Mouse (Mus musculus) midbrain, postnatal 0 days (tissue): Measurements from ENCODE around the gene Tmem41b. TPM values are rescaled to one million over a fixed set of nuclear protein-coding genes. Genes with fewer than 3 reads are reported as not detected.
A peak's percentile ranks its signal among the peaks of the same experiment; 100 is the strongest.

Experiments used
- ATAC-seq: fragments of 200-750 bp; cut with Nextera tagmentation; 2 replicates; pipeline ENCODE4 v1.8.0; 2017; ENCODE audit warnings: moderate number of reproducible peaks, mild to moderate bottlenecking, moderate TSS enrichment, moderate library complexity; ENCODE audit not compliant: low FRiP score
- DNase-seq: peaks from one replicate; pipeline ENCODE4 v3.0.0-alpha.2; 2015; ENCODE audit warnings: low spot score
- H3K27ac ChIP-seq: fragments of 300-500 bp; sonication (generic); 2 replicates; pipeline ENCODE4 v1.5.1; 2014; ENCODE audit warnings: low read depth, mild to moderate bottlenecking, low read length, mixed read lengths
- H3K27me3 ChIP-seq: fragments of 300-500 bp; sonication (generic); 2 replicates; pipeline ENCODE4 v1.6.1; 2014; ENCODE audit warnings: low read length, control low read depth, mixed read lengths; ENCODE audit not compliant: insufficient read depth
- H3K36me3 ChIP-seq: fragments of 300-500 bp; sonication (generic); 2 replicates; pipeline ENCODE4 v1.6.1; 2014; ENCODE audit warnings: low read length, control low read depth, mixed read lengths; ENCODE audit not compliant: insufficient read depth
- H3K4me1 ChIP-seq: fragments of 300-500 bp; sonication (generic); 2 replicates; pipeline ENCODE4 v1.6.1; 2014; ENCODE audit warnings: mild to moderate bottlenecking, control low read depth, antibody characterized with exemption, low read length, mixed read lengths; ENCODE audit not compliant: insufficient read depth
- H3K4me2 ChIP-seq: fragments of 300-500 bp; sonication (generic); 2 replicates; pipeline ENCODE4 v1.6.1; 2014; ENCODE audit warnings: low read depth, mild to moderate bottlenecking, low read length, mixed read lengths; ENCODE audit not compliant: poor library complexity, severe bottlenecking
- H3K4me3 ChIP-seq: fragments of 300-500 bp; sonication (generic); 2 replicates; pipeline ENCODE4 v1.5.1; 2014; ENCODE audit warnings: low read depth, mild to moderate bottlenecking, low read length, moderate library complexity
- H3K9ac ChIP-seq: fragments of 300-500 bp; sonication (generic); replicated peaks from 2 replicates; pipeline ENCODE4 v1.6.1; 2014; ENCODE audit warnings: mild to moderate bottlenecking, low read length, moderate library complexity, mixed read lengths; ENCODE audit not compliant: poor library complexity, severe bottlenecking
- H3K9me3 ChIP-seq: fragments of 300-500 bp; sonication (generic); 2 replicates; pipeline ENCODE4 v1.6.1; 2016; ENCODE audit warnings: low read length, control low read depth
- CTCF ChIP-seq: IDR thresholded peaks from 2 replicates; pipeline ENCODE4 v1.5.1; 2016; ENCODE audit warnings: antibody characterized with exemption, mild to moderate bottlenecking
- WGBS: fragments of 180-500 bp; shearing (Covaris S2); extraction: QIAGEN DNeasy Blood & Tissue Kit; methylation state at CpG from one replicate; pipeline ENCODE4 v1.1.7; 2014; 5-methylcytosine and 5-hydroxymethylcytosine counted together
- polyA plus RNA-seq: library from polyadenylated mRNA; unstranded; fragments of >200 nt; fragmentation: Nextera tagmentation; extraction: Ambion mirVana; gene quantifications from 2 replicates; pipeline ENCODE4 v1.2.1, GENCODE M21; 2015
- total RNA-seq: library from RNA; depleted of rRNA; stranded (reverse); fragments of >200 nt; gene quantifications from 2 replicates; pipeline ENCODE4 v1.2.3, GENCODE M21; 2014

The Tmem41b gene
- total and polyA plus RNA-seq, 2 experiments from 2014 or later, result 55.4 to 65.0 TPM

DNA sequence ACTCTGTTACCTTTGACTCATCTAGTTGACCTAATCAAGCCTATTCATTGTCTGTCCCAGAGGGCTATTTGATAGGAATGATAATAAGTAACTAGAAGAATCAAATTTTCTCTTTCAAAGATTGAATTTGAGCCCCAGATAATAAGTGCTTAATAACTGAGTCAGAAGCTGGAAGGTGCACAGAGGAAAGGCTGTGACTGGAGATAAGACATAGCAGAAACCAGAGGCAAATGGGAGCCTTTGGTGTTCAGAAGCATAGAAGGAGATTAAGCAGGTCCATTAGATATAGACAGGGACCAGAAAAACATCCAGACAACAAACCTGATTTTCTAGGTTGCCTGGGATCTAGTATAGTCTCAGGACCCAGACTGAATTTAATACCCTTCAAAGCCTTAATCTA is 19.2 kb upstream of the Tmem41b start:
- no peak for ATAC-seq
- no peaks in the 10 kb centered on the region for H3K4me1 ChIP-seq
- H3K27ac ChIP-seq, result no peak overlapping the region
- no peak overlapping the region for H3K4me3 ChIP-seq
- H3K9ac ChIP-seq, result no peak overlapping the region
- DNase-seq, result no peak
- no peaks in the 10 kb centered on the region for H3K36me3 ChIP-seq
- H3K4me2 ChIP-seq, result no peak overlapping the region
- no peaks in the 10 kb centered on the region for H3K27me3 ChIP-seq
- no peaks in the 10 kb centered on the region for H3K9me3 ChIP-seq
- TF ChIP-seq CTCF, result no peak

DNA sequence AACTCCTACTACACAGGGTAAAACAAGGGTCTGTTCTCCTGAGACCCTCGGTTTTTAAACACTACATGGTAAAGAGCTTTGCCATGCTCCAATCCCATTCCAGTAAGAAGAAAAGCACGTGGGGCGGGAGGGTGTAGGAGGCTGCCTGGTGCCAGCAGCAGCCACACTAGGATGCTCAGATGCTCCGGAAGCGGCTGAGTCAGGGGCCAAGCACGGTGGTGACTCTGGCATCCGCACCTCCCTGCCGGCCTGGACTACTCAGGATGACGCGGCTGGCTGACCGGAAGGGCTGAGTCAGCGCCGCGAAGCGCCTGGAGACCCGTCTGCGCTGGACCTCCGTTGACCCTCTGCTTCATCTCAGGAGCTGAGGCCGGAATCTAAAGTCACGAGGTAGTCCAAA is 16.2 kb upstream of the Tmem41b start:
- H3K27ac ChIP-seq, result no peak overlapping the region
- H3K9me3 ChIP-seq, result no peaks in the 10 kb centered on the region
- no peak overlapping the region for H3K9ac ChIP-seq
- H3K4me1 ChIP-seq, result no peaks in the 10 kb centered on the region
- DNase-seq, result no peak
- peak overlapping the region; percentile 45 for H3K4me2 ChIP-seq
- no peak; the same call in 1 of the 2 replicates for ATAC-seq
- peak overlapping the region; percentile 14; the same call in 1 of the 2 replicates for H3K4me3 ChIP-seq
- no peak for TF ChIP-seq CTCF
- H3K36me3 ChIP-seq, result no peaks in the 10 kb centered on the region
- H3K27me3 ChIP-seq, result no peaks in the 10 kb centered on the region
- WGBS, result 20% methylated on average over 20 of the region's 20 CpGs

DNA sequence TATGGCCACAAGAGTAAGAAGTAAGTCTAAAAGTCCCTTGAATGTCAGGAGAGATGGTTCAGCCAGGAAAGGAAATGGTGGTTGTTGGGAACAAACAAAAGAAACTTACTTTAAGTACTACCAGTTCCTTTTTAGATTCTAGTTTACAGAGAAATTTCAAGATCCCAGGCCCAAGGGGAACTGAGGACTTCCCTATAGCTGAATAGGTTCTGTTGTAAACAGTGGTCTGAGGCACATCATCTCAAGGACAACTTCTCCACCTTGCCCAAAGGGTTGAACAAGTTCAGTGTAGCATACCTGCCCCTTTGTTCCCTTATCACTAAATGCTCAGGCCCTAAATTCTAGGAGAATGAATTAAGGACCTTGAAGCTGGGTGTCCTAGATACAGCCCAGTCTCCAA is 15.4 kb upstream of the Tmem41b start:
- no peaks in the 10 kb centered on the region for H3K36me3 ChIP-seq

DNA sequence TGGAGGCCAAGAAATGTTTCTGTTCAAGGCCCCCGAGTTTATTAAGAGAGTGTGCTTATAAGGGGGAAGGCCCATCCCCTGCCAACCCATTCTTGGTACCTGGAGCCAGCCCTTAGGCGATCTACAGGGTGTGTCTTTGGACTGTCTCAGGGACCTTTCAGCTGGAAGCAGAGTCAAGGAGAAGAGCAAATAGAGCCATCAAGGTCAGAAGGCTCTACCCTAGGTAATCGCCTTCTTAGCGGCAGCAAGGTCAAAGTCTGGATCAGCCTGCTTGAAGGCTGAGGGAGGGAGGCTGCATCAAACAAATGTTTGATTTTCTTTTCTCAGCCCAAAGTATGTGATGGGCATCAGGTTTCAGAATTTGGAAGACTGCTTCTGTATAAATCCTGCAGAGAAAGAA is 11.7 kb upstream of the Tmem41b start:
- Histone ChIP-seq H3K4me2 (no peak overlapping the region), H3K27me3 (no peaks in the 10 kb centered on the region), H3K4me1 (no peaks in the 10 kb centered on the region), H3K36me3 (no peaks in the 10 kb centered on the region), H3K4me3 (no peak overlapping the region), H3K9me3 (no peaks in the 10 kb centered on the region), H3K27ac (no peak overlapping the region), H3K9ac (no peak overlapping the region)
- no peak for TF ChIP-seq CTCF
- 83% methylated on average over 4 of the region's 4 CpGs for WGBS
- DNase-seq, result no peak
- no peak for ATAC-seq

More for the DNA sequence above, 15.4 kb upstream of the Tmem41b start:
- no peaks in the 10 kb centered on the region for H3K9me3 ChIP-seq
- ATAC-seq (no peak), DNase-seq (no peak)
- H3K27me3 ChIP-seq, result no peaks in the 10 kb centered on the region
- no peak overlapping the region for H3K4me3 ChIP-seq
- TF ChIP-seq CTCF, result no peak
- no peak overlapping the region for H3K27ac ChIP-seq
- H3K4me1 ChIP-seq, result no peaks in the 10 kb centered on the region
- H3K9ac ChIP-seq, result no peak overlapping the region
- no peak overlapping the region for H3K4me2 ChIP-seq

DNA sequence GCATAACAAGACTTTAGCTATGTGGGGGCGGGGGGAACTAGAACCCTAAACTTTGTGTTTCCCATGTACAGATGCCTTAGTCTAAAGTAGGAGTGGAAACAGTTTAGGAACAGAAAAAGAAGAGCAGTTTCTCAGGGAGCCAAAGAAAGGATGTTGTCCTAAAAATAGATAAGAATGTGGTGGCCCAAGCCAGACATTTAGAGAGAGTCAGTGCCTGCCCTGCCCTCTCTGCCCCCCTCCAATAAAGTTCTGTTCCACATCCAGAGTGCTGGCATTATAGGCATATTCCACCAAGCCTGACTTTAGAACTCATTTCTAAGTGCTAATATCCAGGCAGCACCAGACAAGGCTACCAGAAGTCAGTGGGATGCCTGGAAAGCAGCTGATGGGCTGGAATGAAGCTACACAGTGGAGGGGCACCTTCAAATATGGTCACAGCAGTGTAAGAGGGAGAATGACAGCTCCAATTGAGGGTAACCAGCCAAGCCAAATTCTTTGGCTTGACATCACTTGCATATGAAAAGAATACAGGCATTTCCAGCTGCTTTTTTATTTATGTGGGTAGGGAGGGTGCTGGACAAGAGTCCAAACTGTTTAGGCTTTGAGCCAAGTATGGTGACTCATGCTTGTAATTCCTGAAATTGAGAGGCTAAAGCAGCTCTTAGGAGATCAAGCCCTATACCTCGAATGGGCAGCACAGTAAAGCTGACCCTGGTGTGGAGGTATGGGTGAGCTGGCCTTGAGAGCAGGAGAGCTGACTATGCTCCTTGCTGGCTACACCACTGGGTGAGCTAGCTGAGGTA is 6.6 kb upstream of the Tmem41b start:
- no peak overlapping the region for H3K4me3 ChIP-seq
- H3K4me1 ChIP-seq, result no peaks in the 10 kb centered on the region
- peak; percentile 65 for DNase-seq
- no peak overlapping the region for H3K4me2 ChIP-seq
- H3K9me3 ChIP-seq, result no peaks in the 10 kb centered on the region
- no peak for TF ChIP-seq CTCF
- H3K36me3 ChIP-seq, result no peaks in the 10 kb centered on the region
- no peaks in the 10 kb centered on the region for H3K27me3 ChIP-seq
- ATAC-seq, result peak; percentile 34; the same call in 1 of the 2 replicates
- no peak overlapping the region for H3K9ac ChIP-seq
- no peak overlapping the region for H3K27ac ChIP-seq
- 40% methylated on average over 2 of the region's 2 CpGs for WGBS

DNA sequence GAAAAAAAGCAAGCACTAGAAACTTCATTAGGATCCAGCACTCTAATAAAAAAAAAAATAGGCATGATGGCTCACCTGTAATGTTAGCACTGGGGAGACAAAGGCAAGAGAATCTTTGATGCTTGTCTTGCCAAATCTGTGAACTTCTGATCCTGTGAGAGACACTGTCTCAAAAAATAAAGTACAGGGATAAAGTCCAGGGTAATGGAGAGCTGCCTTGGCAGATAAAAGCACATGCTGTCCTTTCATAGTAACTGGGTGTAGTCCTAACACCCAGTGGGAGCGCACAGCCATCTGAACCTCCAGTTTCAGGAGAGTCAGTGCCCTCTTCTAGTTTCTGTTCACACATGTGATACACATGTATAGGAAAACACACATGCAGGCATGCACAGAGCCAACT is 4.6 kb upstream of the Tmem41b start:
- 92% methylated on average over 1 of the region's 1 CpGs for WGBS
- ATAC-seq, result no peak

More for the DNA sequence above, 4.6 kb upstream of the Tmem41b start:
- no peak for TF ChIP-seq CTCF
- DNase-seq, result no peak
- Histone ChIP-seq H3K27me3 (no peaks in the 10 kb centered on the region), H3K36me3 (no peaks in the 10 kb centered on the region), H3K9me3 (no peaks in the 10 kb centered on the region), H3K4me2 (no peak overlapping the region), H3K9ac (no peak overlapping the region), H3K4me1 (no peaks in the 10 kb centered on the region), H3K27ac (no peak overlapping the region), H3K4me3 (no peak overlapping the region)
